Mouse (Mus musculus): Measurements from ENCODE around the gene Uba2. TPM values are rescaled to one million over a fixed set of nuclear protein-coding genes. Genes with fewer than 3 reads are reported as not detected.
"Not testable (repeated sequence)": the region's sequence is repeated elsewhere in the genome, so short reads cannot be mapped to it uniquely, and the experiment has no call there.

The Uba2 gene
- polyA plus RNA-seq, 1 experiment from 2014 or later, result 239 TPM

GRCm38 (mm10) chr7:34195632-34196031 is 26.2 kb upstream of the Uba2 start:
- Histone ChIP-seq H3K27ac (peak overlapping the region; percentile 92), H3K9me3 (no peaks in the 10 kb centered on the region; the same call in 1 of the 2 replicates), H3K36me3 (peaks cover 34% of the 10 kb centered on the region), H3K4me1 (replicated peaks) (peaks cover 8% of the 10 kb centered on the region), H3K4me3 (peak overlapping the region; percentile 99), H3K27me3 (ENCODE audit: insufficient read depth, poor library complexity, severe bottlenecking) (no peaks in the 10 kb centered on the region)
- DNase-seq (ENCODE audit: low spot score), result no peak
- WGBS, result 55% methylated on average over 3 of the region's 3 CpGs

- DNase-seq (ENCODE audit: low spot score), result no peak
- no peak overlapping the region for H3K4me3 ChIP-seq
- WGBS, result 91% methylated on average over 6 of the region's 6 CpGs
- H3K27me3 ChIP-seq (ENCODE audit: insufficient read depth, poor library complexity, severe bottlenecking), result no peaks in the 10 kb centered on the region
- H3K9me3 ChIP-seq, result no peaks in the 10 kb centered on the region
- peaks cover 8% of the 10 kb centered on the region for H3K4me1 ChIP-seq (replicated peaks)
- peaks cover 51% of the 10 kb centered on the region for H3K36me3 ChIP-seq
- no peak overlapping the region for H3K27ac ChIP-seq
Measured at GRCm38 (mm10) chr7:34192825-34193224, 23.4 kb upstream of the Uba2 start.

- Histone ChIP-seq H3K9me3 (no peaks in the 10 kb centered on the region), H3K36me3 (peaks cover 82% of the 10 kb centered on the region), H3K27ac (no peak overlapping the region), H3K4me3 (no peak overlapping the region), H3K27me3 (ENCODE audit: insufficient read depth, poor library complexity, severe bottlenecking) (no peaks in the 10 kb centered on the region), H3K4me1 (replicated peaks) (no peaks in the 10 kb centered on the region)
- WGBS, result 92% methylated on average over 12 of the region's 12 CpGs
- no peak for DNase-seq (ENCODE audit: low spot score)
Measured at GRCm38 (mm10) chr7:34189376-34189989, 20.1 kb upstream of the Uba2 start.

DNA sequence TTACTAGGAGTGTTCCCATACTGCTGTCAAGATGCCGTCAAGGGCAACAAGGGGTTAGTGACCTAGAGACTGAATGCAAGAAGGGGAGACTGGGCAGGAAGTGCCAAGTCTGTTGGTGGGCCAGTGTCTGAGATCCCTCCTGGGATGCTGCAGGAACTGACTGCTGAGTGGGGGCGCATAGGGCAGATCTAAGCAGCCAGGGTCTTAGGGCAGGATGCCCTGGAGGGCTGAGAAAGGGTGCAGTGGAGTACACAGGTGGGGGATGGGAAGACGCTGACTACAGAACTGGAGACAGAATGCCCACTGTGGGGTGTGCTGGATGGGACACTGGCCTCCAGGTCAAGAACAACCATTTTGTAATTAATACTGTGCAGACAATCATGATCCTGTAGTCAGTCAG is 14.4 kb upstream of the Uba2 start:
- H3K27me3 ChIP-seq (ENCODE audit: insufficient read depth, poor library complexity, severe bottlenecking), result no peaks in the 10 kb centered on the region
- peaks cover 55% of the 10 kb centered on the region for H3K36me3 ChIP-seq
- 80% methylated on average over 3 of the region's 3 CpGs for WGBS
- DNase-seq (ENCODE audit: low spot score), result no peak
- no peak overlapping the region for H3K27ac ChIP-seq
- no peaks in the 10 kb centered on the region for H3K4me1 ChIP-seq (replicated peaks)
- no peak overlapping the region for H3K4me3 ChIP-seq
- no peaks in the 10 kb centered on the region for H3K9me3 ChIP-seq

DNA sequence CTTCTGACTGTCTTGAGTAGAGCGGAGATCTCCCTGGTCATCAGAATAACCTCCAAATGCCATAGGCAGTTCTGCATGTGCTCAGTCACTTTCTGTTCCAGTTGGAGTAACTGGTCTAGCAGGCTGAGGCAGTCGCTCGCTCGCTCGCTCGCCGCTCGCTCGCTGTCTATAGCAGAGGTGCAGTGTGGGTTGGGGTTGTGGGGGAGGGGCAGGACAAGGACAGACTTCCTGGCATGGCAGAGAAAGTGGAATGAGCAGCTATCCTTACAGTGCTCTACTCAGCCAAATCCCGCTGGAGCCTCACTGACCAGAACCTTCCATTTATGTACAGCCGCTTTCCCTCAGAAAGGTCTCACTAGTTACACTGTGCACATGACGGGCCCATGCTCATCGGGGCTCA is 14.0 kb upstream of the Uba2 start:
- Histone ChIP-seq H3K4me3 (no peak overlapping the region), H3K27ac (no peak overlapping the region), H3K36me3 (peaks cover 51% of the 10 kb centered on the region), H3K9me3 (no peaks in the 10 kb centered on the region), H3K27me3 (ENCODE audit: insufficient read depth, poor library complexity, severe bottlenecking) (no peaks in the 10 kb centered on the region), H3K4me1 (replicated peaks) (no peaks in the 10 kb centered on the region)
- peak; percentile 7 for DNase-seq (ENCODE audit: low spot score)
- WGBS, result 85% methylated on average over 13 of the region's 13 CpGs

GRCm38 (mm10) chr7:34176241-34176640 is 6.8 kb upstream of the Uba2 start:
- not testable (repeated sequence) for H3K9me3 ChIP-seq; H3K36me3 ChIP-seq; H3K4me1 ChIP-seq (replicated peaks); H3K4me3 ChIP-seq; H3K27me3 ChIP-seq (ENCODE audit: insufficient read depth, poor library complexity, severe bottlenecking); H3K27ac ChIP-seq; DNase-seq (ENCODE audit: low spot score)
- 80% methylated on average over 6 of the region's 6 CpGs for WGBS

DNA sequence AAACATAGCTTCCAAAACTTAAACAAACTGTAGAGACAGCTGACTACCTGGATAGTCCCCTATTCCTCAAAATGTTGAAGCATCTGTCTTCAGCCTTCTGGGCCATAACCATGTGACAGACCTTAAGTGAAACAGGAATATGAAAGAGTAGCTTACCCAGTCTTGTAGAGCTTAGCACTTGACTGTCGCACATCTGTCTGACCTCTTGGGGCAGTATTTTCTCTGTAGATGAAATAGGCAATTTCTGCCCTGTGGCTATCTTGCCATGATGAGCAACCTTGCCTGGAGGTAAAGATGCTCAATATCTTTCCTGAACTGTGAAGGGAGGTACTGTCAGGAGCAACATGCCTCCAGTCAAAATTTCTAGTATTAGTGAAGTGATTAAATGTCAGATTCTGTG is 2.9 kb upstream of the Uba2 start:
- Histone ChIP-seq H3K4me1 (replicated peaks) (peaks cover 2% of the 10 kb centered on the region; the same call in 1 of the 2 replicates), H3K4me3 (no peak overlapping the region), H3K27me3 (ENCODE audit: insufficient read depth, poor library complexity, severe bottlenecking) (no peaks in the 10 kb centered on the region), H3K36me3 (no peaks in the 10 kb centered on the region), H3K9me3 (no peaks in the 10 kb centered on the region; the same call in 1 of the 2 replicates), H3K27ac (no peak overlapping the region)
- DNase-seq (ENCODE audit: low spot score), result no peak
- WGBS, result 67% methylated on average over 1 of the region's 1 CpGs

GRCm38 (mm10) chr7:34168470-34169251 is 738 bp downstream of the Uba2 start:
- Histone ChIP-seq H3K36me3 (peaks cover 27% of the 10 kb centered on the region), H3K27ac (peak overlapping the region; percentile 98), H3K27me3 (ENCODE audit: insufficient read depth, poor library complexity, severe bottlenecking) (no peaks in the 10 kb centered on the region), H3K4me3 (peak overlapping the region; percentile 98), H3K4me1 (replicated peaks) (peaks cover 13% of the 10 kb centered on the region), H3K9me3 (no peaks in the 10 kb centered on the region; the same call in 1 of the 2 replicates)
- 9% methylated on average over 30 of the region's 30 CpGs for WGBS
- peak; percentile 92 for DNase-seq (ENCODE audit: low spot score)

DNA sequence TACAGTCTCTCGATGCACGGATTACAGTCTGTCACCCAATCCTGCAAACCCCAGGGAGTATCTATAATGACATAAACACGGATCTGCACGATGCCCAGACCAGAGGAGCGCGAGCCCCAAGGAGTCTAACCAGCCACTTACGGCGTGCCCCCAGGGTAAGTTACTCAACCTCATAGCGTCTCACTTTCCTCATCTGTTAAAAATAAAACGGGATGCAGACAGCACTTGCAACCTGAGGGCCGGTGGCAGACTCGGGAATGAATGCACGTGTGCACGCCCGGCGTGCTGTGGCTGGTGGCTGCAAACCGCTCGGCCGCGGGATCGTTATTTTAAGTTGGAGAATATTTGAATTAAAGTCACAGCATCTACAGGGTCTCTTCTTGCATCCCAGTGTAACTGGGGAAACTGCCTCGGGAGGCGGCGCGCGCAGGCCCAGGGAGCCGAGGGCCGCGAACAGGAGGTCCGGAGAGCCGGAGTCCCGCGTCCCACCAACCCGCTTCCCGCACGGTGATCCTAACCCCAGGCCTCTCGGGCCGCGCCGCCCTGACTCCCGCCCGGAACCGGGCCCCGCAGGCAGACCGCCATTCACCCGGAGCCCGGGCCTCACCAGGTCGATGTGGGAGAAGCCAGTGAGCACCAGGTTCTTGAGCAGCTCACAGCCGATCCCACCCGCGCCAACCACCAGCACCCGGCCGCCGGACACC is 1.5 kb downstream of the Uba2 start:
- no peaks in the 10 kb centered on the region; the same call in 1 of the 2 replicates for H3K9me3 ChIP-seq
- no peak for DNase-seq (ENCODE audit: low spot score)
- WGBS, result under 1% methylated on average over 54 of the region's 54 CpGs
- H3K4me3 ChIP-seq, result peak overlapping the region; percentile 98
- H3K27me3 ChIP-seq (ENCODE audit: insufficient read depth, poor library complexity, severe bottlenecking), result no peaks in the 10 kb centered on the region
- H3K27ac ChIP-seq, result peak overlapping the region; percentile 98
- H3K36me3 ChIP-seq, result peaks cover 34% of the 10 kb centered on the region
- peaks cover 13% of the 10 kb centered on the region for H3K4me1 ChIP-seq (replicated peaks)

DNA sequence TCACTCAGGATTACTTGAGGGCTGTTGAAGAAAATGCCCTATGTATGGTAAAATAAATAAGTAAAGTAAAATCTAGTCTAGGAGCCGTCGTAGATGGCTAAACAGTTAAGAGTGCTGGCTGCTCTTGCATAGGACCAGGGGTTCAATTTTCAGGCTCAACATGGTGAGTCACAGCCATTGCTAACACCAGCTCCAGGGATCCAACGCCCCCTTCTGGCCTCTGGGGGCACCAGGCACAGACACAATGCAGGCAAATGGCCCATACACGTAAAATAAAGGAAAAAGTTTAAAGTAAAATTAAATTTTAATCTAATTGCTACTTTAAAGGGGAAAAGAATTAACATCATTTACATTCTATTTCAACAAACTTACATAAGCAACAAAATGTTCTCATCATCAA is 2.5 kb downstream of the Uba2 start:
- H3K27ac ChIP-seq, result no peak overlapping the region
- DNase-seq (ENCODE audit: low spot score), result peak; percentile 44
- H3K27me3 ChIP-seq (ENCODE audit: insufficient read depth, poor library complexity, severe bottlenecking), result no peaks in the 10 kb centered on the region
- H3K4me3 ChIP-seq, result peak overlapping the region; percentile 98
- 52% methylated on average over 4 of the region's 4 CpGs for WGBS
- peaks cover 45% of the 10 kb centered on the region for H3K36me3 ChIP-seq
- H3K4me1 ChIP-seq (replicated peaks), result peaks cover 13% of the 10 kb centered on the region
- H3K9me3 ChIP-seq, result no peaks in the 10 kb centered on the region; the same call in 1 of the 2 replicates

- Histone ChIP-seq H3K36me3 (peaks cover 53% of the 10 kb centered on the region), H3K4me3 (0 out of 2 replicates have a peak overlapping the region, but pooled peaks have one; percentile 98)
- WGBS, result 88% methylated on average over 3 of the region's 3 CpGs
Measured at GRCm38 (mm10) chr7:34165999-34166398, 3.4 kb downstream of the Uba2 start.

GRCm38 (mm10) chr7:34164671-34165070 is 4.7 kb downstream of the Uba2 start:
- DNase-seq (ENCODE audit: low spot score), result no peak
- H3K27me3 ChIP-seq (ENCODE audit: insufficient read depth, poor library complexity, severe bottlenecking), result no peaks in the 10 kb centered on the region
- no peak overlapping the region for H3K4me3 ChIP-seq
- no peaks in the 10 kb centered on the region; the same call in 1 of the 2 replicates for H3K9me3 ChIP-seq
- H3K36me3 ChIP-seq, result peaks cover 66% of the 10 kb centered on the region
- no peak overlapping the region for H3K27ac ChIP-seq
- 92% methylated on average over 7 of the region's 7 CpGs for WGBS
- H3K4me1 ChIP-seq (replicated peaks), result peaks cover 13% of the 10 kb centered on the region

More at GRCm38 (mm10) chr7:34165999-34166398, 3.4 kb downstream of the Uba2 start:
- no peak overlapping the region for H3K27ac ChIP-seq
- DNase-seq (ENCODE audit: low spot score), result no peak
- no peaks in the 10 kb centered on the region for H3K27me3 ChIP-seq (ENCODE audit: insufficient read depth, poor library complexity, severe bottlenecking)
- H3K9me3 ChIP-seq, result no peaks in the 10 kb centered on the region; the same call in 1 of the 2 replicates
- H3K4me1 ChIP-seq (replicated peaks), result peaks cover 13% of the 10 kb centered on the region

- H3K27ac ChIP-seq, result no peak overlapping the region
- DNase-seq (ENCODE audit: low spot score), result no peak
- H3K27me3 ChIP-seq (ENCODE audit: insufficient read depth, poor library complexity, severe bottlenecking), result no peaks in the 10 kb centered on the region
- no peaks in the 10 kb centered on the region for H3K4me1 ChIP-seq (replicated peaks)
- no peak overlapping the region for H3K4me3 ChIP-seq
- H3K36me3 ChIP-seq, result peaks cover 96% of the 10 kb centered on the region
- H3K9me3 ChIP-seq, result no peaks in the 10 kb centered on the region
- 90% methylated on average over 3 of the region's 3 CpGs for WGBS
Measured at GRCm38 (mm10) chr7:34159167-34159566, 10.2 kb downstream of the Uba2 start.
